Mouse (Mus musculus) lung, embryonic 14.5 days (tissue): Measurements from ENCODE around the gene Haao. TPM values are rescaled to one million over a fixed set of nuclear protein-coding genes. Genes with fewer than 3 reads are reported as not detected.
"Not testable (repeated sequence)": the region's sequence is repeated elsewhere in the genome, so short reads cannot be mapped to it uniquely, and the experiment has no call there.

Source experiments
- ATAC-seq: fragments of 200-750 bp; cut with Nextera tagmentation; 2 replicates; pipeline ENCODE4 v1.8.0; 2017; ENCODE audit warnings: mild to moderate bottlenecking, moderate TSS enrichment, moderate library complexity; ENCODE audit not compliant: insufficient read depth
- DNase-seq: peaks from one replicate; pipeline ENCODE4 v3.0.0-alpha.2; 2015
- H3K27ac ChIP-seq: fragments of 300-500 bp; sonication (generic); 2 replicates; pipeline ENCODE4 v1.5.1; 2014; ENCODE audit warnings: low read depth, mild to moderate bottlenecking, moderate library complexity
- H3K27me3 ChIP-seq: fragments of 300-500 bp; sonication (generic); 2 replicates; pipeline ENCODE4 v1.6.1; 2014; ENCODE audit warnings: low read length, control low read depth; ENCODE audit not compliant: insufficient read depth
- H3K36me3 ChIP-seq: fragments of 300-500 bp; sonication (generic); 2 replicates; pipeline ENCODE4 v1.6.1; 2014; ENCODE audit warnings: control low read depth; ENCODE audit not compliant: insufficient read depth
- H3K4me1 ChIP-seq: fragments of 300-500 bp; sonication (generic); 2 replicates; pipeline ENCODE4 v1.6.1; 2014; ENCODE audit warnings: antibody characterized with exemption, control low read depth; ENCODE audit not compliant: insufficient read depth
- H3K4me2 ChIP-seq: fragments of 300-500 bp; sonication (generic); 2 replicates; pipeline ENCODE4 v1.6.1; 2014; ENCODE audit warnings: mild to moderate bottlenecking
- H3K4me3 ChIP-seq: fragments of 300-500 bp; sonication (generic); 2 replicates; pipeline ENCODE4 v1.5.1; 2014; ENCODE audit warnings: low read depth, low read length
- H3K9ac ChIP-seq: fragments of 300-500 bp; sonication (generic); 2 replicates; pipeline ENCODE4 v1.6.1; 2014
- H3K9me3 ChIP-seq: fragments of 300-500 bp; sonication (generic); 2 replicates; pipeline ENCODE4 v1.6.1; 2016; ENCODE audit warnings: low read depth, low read length, control low read depth
- CTCF ChIP-seq: IDR thresholded peaks from 2 replicates; pipeline ENCODE4 v1.5.1; 2016; ENCODE audit warnings: antibody characterized with exemption, low read depth
- WGBS: fragments of 180-500 bp; shearing (Covaris S2); extraction: QIAGEN DNeasy Blood & Tissue Kit; methylation state at CpG from one replicate; pipeline ENCODE4 v1.1.7; 2014; 5-methylcytosine and 5-hydroxymethylcytosine counted together
- polyA plus RNA-seq: library from polyadenylated mRNA; unstranded; fragments of >200 nt; fragmentation: Nextera tagmentation; extraction: Ambion mirVana; gene quantifications from 2 replicates; pipeline ENCODE4 v1.2.1, GENCODE M21; 2014

Gene Haao
- polyA plus RNA-seq, 1 experiment from 2014 or later, result 0.21 TPM

GRCm38 (mm10) chr17:83870385-83870784 lies 22.6 kb upstream of the Haao start:
- TF ChIP-seq CTCF, result no peak
- no peak overlapping the region for H3K4me3 ChIP-seq
- 74% methylated on average over 4 of the region's 4 CpGs for WGBS
- H3K36me3 ChIP-seq, result no peaks in the 10 kb centered on the region
- H3K4me1 ChIP-seq, result no peaks in the 10 kb centered on the region
- no peak for ATAC-seq
- no peak overlapping the region for H3K4me2 ChIP-seq
- no peak for DNase-seq
- no peaks in the 10 kb centered on the region for H3K9me3 ChIP-seq
- H3K27ac ChIP-seq, result no peak overlapping the region
- H3K9ac ChIP-seq, result no peak overlapping the region
- H3K27me3 ChIP-seq, result no peaks in the 10 kb centered on the region

GRCm38 (mm10) chr17:83866582-83866981 lies 18.8 kb upstream of the Haao start:
- Histone ChIP-seq H3K27ac (no peak overlapping the region), H3K9ac (no peak overlapping the region), H3K36me3 (no peaks in the 10 kb centered on the region), H3K27me3 (no peaks in the 10 kb centered on the region), H3K4me1 (no peaks in the 10 kb centered on the region), H3K4me3 (no peak overlapping the region), H3K9me3 (no peaks in the 10 kb centered on the region), H3K4me2 (no peak overlapping the region)
- TF ChIP-seq CTCF, result peak; percentile 88
- ATAC-seq, result 0 out of 2 replicates have a peak, but pooled peaks have one; percentile 1
- peak; percentile 84 for DNase-seq
- WGBS, result 16% methylated on average over 10 of the region's 10 CpGs

GRCm38 (mm10) chr17:83865366-83865765 lies 17.6 kb upstream of the Haao start:
- Histone ChIP-seq H3K4me3 (no peak overlapping the region), H3K4me2 (no peak overlapping the region), H3K27me3 (no peaks in the 10 kb centered on the region), H3K27ac (no peak overlapping the region), H3K9ac (no peak overlapping the region), H3K4me1 (no peaks in the 10 kb centered on the region), H3K9me3 (no peaks in the 10 kb centered on the region), H3K36me3 (no peaks in the 10 kb centered on the region)
- TF ChIP-seq CTCF, result no peak
- no peak for DNase-seq
- WGBS, result 74% methylated on average over 7 of the region's 7 CpGs
- ATAC-seq, result no peak

GRCm38 (mm10) chr17:83862134-83862881 lies 14.5 kb upstream of the Haao start:
- peak; percentile 67 for DNase-seq
- Histone ChIP-seq H3K9me3 (no peaks in the 10 kb centered on the region), H3K4me3 (peak overlapping the region; percentile 68), H3K4me1 (no peaks in the 10 kb centered on the region), H3K4me2 (peak overlapping the region; percentile 86), H3K36me3 (no peaks in the 10 kb centered on the region), H3K9ac (peak overlapping the region; percentile 76), H3K27ac (peak overlapping the region; percentile 91), H3K27me3 (no peaks in the 10 kb centered on the region)
- no peak for TF ChIP-seq CTCF
- ATAC-seq, result peak; percentile 70
- WGBS, result under 1% methylated on average over 23 of the region's 27 CpGs

- Histone ChIP-seq H3K9me3 (no peaks in the 10 kb centered on the region), H3K4me3 (peak overlapping the region; percentile 68), H3K27me3 (no peaks in the 10 kb centered on the region), H3K9ac (peak overlapping the region; percentile 76), H3K27ac (peak overlapping the region; percentile 91), H3K36me3 (no peaks in the 10 kb centered on the region), H3K4me2 (peak overlapping the region; percentile 86), H3K4me1 (no peaks in the 10 kb centered on the region)
- ATAC-seq, result peak; percentile 93
- WGBS, result under 1% methylated on average over 62 of the region's 62 CpGs
- TF ChIP-seq CTCF, result no peak
- peak; percentile 99 for DNase-seq
These were observed 13.8 kb upstream of the Haao start for GRCm38 (mm10) chr17:83861444-83862133.

- DNase-seq, H3K27me3 ChIP-seq, H3K4me1 ChIP-seq, ATAC-seq, H3K36me3 ChIP-seq, H3K27ac ChIP-seq, H3K9ac ChIP-seq, H3K9me3 ChIP-seq: not testable (repeated sequence)
- peak overlapping the region; percentile 68 for H3K4me3 ChIP-seq
- H3K4me2 ChIP-seq, result peak overlapping the region; percentile 86
- 59% methylated on average over 8 of the region's 8 CpGs for WGBS
These were observed 13.2 kb upstream of the Haao start for GRCm38 (mm10) chr17:83860968-83861367.

GRCm38 (mm10) chr17:83860224-83860623 lies 12.5 kb upstream of the Haao start:
- ATAC-seq, result no peak
- no peak for TF ChIP-seq CTCF

More at GRCm38 (mm10) chr17:83860224-83860623, 12.5 kb upstream of the Haao start:
- no peaks in the 10 kb centered on the region for H3K36me3 ChIP-seq
- H3K27ac ChIP-seq, result no peak overlapping the region
- no peak overlapping the region for H3K9ac ChIP-seq
- H3K4me1 ChIP-seq, result no peaks in the 10 kb centered on the region
- H3K4me3 ChIP-seq, result no peak overlapping the region
- no peaks in the 10 kb centered on the region for H3K27me3 ChIP-seq
- WGBS, result 61% methylated on average over 7 of the region's 7 CpGs
- no peaks in the 10 kb centered on the region for H3K9me3 ChIP-seq
- DNase-seq, result no peak
- H3K4me2 ChIP-seq, result no peak overlapping the region
